Mouse (Mus musculus): ENCODE measurements around the gene Cycs.

- TF ChIP-seq POLR2A (IDR thresholded peaks at IDR 0.05; ENCODE audit: low read depth, low read length) = no peak
- TF ChIP-seq CTCF (IDR thresholded peaks at IDR 0.05; ENCODE audit: borderline replicate concordance, insufficient read depth, low read length) = no peak
Observed at GRCm38 (mm10) chr6:50542535-50542934, 23.8 kb downstream of the Cycs start.
